Mouse (Mus musculus) thymus, postnatal 25 days (tissue): ENCODE measurements around the gene Rps24.

Source experiments
- DNase-seq: peaks from one replicate; pipeline ENCODE4 v3.0.0; 2022

The Rps24 gene

GRCm38 (mm10) chr14:24512527-24513161, 25.7 kb downstream of the Rps24 start:
- DNase-seq: no peak

GRCm38 (mm10) chr14:24521597-24521996, 34.7 kb downstream of the Rps24 start:
- no peak for DNase-seq

- no peak for DNase-seq
Observed at GRCm38 (mm10) chr14:24525137-24525536, 38.2 kb downstream of the Rps24 start.

- no peak for DNase-seq
Observed at GRCm38 (mm10) chr14:24525677-24526415, 38.9 kb downstream of the Rps24 start.

GRCm38 (mm10) chr14:24526440-24526839, 39.5 kb downstream of the Rps24 start:
- no peak for DNase-seq

GRCm38 (mm10) chr14:24530228-24530627, 43.3 kb downstream of the Rps24 start:
- DNase-seq: no peak

- no peak for DNase-seq
Observed at GRCm38 (mm10) chr14:24534865-24535545, 48.1 kb downstream of the Rps24 start.

GRCm38 (mm10) chr14:24542901-24543300, 56.0 kb downstream of the Rps24 start:
- DNase-seq: no peak

- peak; percentile 4 for DNase-seq
Observed at GRCm38 (mm10) chr14:24544057-24544456, 57.1 kb downstream of the Rps24 start.
